Mouse (Mus musculus): ENCODE results near the gene Aamp.

The Aamp gene

GRCm38 (mm10) chr1:74281886-74282285 is 2.7 kb downstream of the Aamp start:
- DNase-seq (ENCODE audit: low spot score) = no peak

- DNase-seq (ENCODE audit: low spot score) = no peak
These were observed 3.2 kb downstream of the Aamp start for GRCm38 (mm10) chr1:74281372-74281771.

GRCm38 (mm10) chr1:74280591-74281325 is 3.8 kb downstream of the Aamp start:
- DNase-seq (ENCODE audit: low spot score) = no peak

GRCm38 (mm10) chr1:74278988-74279387 is 5.5 kb downstream of the Aamp start:
- DNase-seq (ENCODE audit: low spot score) = no peak

GRCm38 (mm10) chr1:74278538-74278937 is 6.0 kb downstream of the Aamp start, which contains the start of gene Gpbar1:
Gpbar1 (plus strand) TSS chr1:74278550.
- no peak for DNase-seq (ENCODE audit: low spot score)

- no peak for DNase-seq (ENCODE audit: low spot score)
These were observed 6.5 kb downstream of the Aamp start for GRCm38 (mm10) chr1:74277883-74278537.

GRCm38 (mm10) chr1:74277041-74277440 is 7.5 kb downstream of the Aamp start:
- DNase-seq (ENCODE audit: low spot score) = no peak

DNA sequence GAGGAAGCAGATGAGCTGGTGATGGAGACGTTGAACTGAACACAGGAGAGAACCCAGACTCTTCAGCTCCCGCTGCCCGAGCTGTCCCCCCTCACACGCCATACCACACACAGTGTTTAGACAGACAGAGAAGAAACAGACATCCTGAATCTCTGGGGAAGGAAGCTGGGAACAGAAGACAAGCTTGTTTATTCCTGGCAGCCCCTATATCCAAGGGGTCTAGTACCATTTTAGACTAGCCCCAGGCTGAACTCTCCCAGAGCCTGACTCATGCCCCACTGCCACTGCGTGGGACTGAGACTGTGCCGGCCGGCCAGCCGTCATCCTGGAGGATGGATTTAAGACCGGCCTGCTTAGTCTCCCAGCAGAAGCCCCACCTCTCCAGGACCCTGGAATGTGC is 9.5 kb downstream of the Aamp start:
- no peak for DNase-seq (ENCODE audit: low spot score)

- DNase-seq (ENCODE audit: low spot score) = peak; percentile 27
These were observed 12.9 kb downstream of the Aamp start for GRCm38 (mm10) chr1:74271659-74272058.

DNA sequence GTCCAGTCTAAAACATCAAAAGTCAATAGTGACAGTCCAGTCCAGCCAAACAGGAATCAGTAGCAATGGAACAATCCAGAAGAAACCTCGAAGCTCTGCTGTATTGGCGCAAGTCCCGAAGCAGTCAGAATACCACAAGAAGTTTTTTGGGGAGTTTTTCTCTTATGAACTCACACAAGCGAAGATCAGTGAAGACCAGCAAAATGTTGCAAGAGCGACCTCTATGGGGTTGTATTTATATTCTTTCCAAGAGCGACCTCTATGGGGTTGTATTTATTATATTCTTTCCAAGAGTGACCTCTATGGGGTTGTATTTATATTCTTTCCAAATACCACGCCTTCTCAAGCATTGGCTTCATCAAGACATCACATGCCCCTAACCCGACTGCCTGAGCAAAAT is 15.8 kb downstream of the Aamp start:
- DNase-seq (ENCODE audit: low spot score) = no peak

DNA sequence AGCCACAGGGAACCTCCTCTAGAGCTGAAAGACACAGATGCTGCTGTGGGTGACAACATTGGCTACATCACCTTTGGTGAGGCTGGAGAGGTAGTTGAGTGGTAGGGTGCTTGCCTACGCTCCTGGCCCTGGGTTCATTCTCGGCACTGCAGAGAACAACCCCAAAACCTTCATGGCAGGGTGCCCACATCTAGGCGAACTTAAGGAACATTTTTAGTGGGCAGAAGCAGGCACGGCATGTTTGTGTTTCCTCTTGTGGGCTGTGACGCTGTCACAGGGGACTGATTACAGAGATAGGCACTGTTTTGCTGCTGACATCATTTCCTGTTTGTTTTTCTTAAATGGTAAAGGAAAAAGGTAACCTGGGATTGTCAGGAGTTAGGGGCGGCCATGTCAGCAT is 22.0 kb downstream of the Aamp start:
- DNase-seq (ENCODE audit: low spot score) = no peak

- DNase-seq (ENCODE audit: low spot score) = no peak
These were observed 27.8 kb downstream of the Aamp start for GRCm38 (mm10) chr1:74256782-74257181.

- DNase-seq (ENCODE audit: low spot score) = no peak
These were observed 28.7 kb downstream of the Aamp start for GRCm38 (mm10) chr1:74255704-74256345.

- no peak for DNase-seq (ENCODE audit: low spot score)
These were observed 34.4 kb downstream of the Aamp start for GRCm38 (mm10) chr1:74250096-74250495.

DNA sequence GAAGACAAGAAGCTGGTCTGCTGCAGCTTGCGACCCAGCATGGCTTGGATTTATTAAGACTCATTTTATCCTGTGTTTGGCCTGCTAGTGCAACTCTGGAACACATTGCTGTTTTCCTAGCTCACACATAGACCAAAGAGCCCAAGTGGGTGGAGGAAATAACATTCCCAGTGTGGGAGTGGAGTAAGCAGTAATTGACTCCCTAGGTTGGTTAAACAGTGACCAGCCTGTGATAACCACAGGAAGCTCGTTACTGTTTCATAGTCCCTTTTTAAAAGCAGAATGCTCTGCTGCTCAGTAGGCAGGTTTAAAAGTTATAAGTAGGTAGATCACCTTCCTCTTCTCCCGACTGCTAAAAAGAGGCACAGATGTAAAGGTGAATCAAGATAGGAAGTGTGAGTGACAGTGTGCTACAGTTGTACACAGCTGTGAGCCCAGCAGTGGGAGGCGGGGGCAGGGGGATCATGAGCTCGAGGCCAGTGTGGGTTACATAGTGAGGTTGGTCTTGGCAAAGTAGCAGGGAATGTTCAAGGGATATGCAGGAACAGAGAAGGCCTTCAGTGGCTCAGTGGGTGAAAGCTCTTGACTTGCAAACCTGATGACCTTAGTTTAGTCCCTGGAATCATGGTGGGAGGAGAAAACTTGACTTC is 35.1 kb downstream of the Aamp start:
- DNase-seq (ENCODE audit: low spot score) = no peak

DNA sequence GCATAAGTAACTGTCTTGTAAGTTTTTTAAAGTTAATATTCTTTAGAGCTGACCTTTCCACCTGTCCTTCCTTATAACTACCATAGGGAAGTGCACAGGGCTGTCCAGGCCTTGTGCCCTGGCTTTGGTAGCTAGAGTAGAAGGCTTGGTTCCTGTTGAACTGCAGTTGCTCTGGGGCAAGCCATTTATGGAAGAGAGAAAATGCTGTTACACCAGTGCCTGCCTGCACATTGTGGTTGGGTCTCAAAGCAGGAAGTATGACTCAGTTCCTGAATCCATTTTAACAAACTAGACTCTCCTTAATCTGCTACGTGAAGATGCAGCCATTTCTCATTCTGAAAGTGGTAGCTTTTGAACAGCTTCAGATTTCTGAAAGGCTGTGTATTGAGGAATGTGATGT is 35.7 kb downstream of the Aamp start:
- DNase-seq (ENCODE audit: low spot score) = no peak

- DNase-seq (ENCODE audit: low spot score) = no peak
These were observed 39.0 kb downstream of the Aamp start for GRCm38 (mm10) chr1:74245525-74245924.

GRCm38 (mm10) chr1:74240832-74241231 is 43.7 kb downstream of the Aamp start:
- no peak for DNase-seq (ENCODE audit: low spot score)

DNA sequence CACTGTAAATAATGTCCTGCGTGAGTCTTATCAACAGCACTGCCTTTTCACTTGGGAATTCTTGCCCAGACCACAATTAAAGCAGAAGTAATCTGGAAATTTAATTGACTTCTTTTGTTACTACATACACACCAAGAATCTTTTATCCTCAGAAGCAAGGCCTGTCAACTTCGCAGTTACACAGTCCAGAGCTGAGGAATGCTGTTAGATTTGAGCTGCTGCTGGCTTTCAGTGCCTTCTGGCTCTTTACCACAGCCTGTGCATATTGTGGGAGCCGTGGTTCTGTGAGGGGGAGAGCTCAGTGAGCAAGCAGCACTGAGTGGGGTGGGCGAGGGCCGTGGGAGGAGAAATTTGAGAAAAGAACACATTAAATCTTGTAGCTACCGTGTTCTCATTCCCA is 44.2 kb downstream of the Aamp start:
- peak; percentile 72 for DNase-seq (ENCODE audit: low spot score)

DNA sequence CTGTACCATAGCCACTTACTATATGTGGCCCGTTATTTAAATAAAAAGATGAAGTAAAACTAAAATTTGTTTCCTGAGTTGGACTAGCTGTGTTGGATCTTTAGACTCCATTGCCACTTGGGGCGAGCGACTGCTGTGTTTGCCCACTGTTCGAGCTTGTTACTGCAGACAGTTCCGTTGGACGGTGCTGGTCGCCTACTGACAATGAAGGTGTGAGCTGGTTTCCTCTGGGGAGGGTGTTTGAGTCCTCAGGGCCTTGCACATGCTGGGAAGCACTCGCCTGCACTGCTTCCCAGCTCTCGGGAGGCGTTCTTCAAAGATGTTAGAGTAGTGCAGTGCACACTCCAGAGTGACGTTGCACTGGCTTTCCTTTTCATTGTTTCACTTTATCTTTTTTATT is 44.9 kb downstream of the Aamp start:
- no peak for DNase-seq (ENCODE audit: low spot score)

GRCm38 (mm10) chr1:74239162-74239561 is 45.4 kb downstream of the Aamp start:
- DNase-seq (ENCODE audit: low spot score) = no peak

- no peak for DNase-seq (ENCODE audit: low spot score)
These were observed 46.4 kb downstream of the Aamp start for GRCm38 (mm10) chr1:74238136-74238535.

DNA sequence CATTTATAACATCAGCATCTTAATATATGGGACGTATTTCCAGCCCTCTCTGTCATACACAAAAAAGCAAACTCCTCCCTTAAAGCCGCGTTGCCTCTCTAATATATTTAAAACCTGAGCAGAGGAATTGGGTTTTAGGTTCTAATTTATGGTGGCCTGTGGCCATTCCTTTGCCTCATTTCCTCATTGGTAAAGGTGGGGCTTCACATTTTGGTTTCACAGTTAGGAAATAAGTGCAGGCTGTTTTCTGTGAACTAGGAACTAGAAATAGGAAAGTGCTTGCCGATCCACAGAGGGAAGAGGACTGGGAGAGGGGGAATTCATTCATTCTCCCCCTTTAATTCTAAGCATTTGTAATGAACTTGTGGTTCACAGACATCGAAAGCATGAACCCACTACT is 46.9 kb downstream of the Aamp start:
- DNase-seq (ENCODE audit: low spot score) = no peak

Data from layer of hippocampus, adult 11-12 months (tissue).